8 mouse cellular contexts compared by ENCODE assay signal in the genomic region with DNA sequence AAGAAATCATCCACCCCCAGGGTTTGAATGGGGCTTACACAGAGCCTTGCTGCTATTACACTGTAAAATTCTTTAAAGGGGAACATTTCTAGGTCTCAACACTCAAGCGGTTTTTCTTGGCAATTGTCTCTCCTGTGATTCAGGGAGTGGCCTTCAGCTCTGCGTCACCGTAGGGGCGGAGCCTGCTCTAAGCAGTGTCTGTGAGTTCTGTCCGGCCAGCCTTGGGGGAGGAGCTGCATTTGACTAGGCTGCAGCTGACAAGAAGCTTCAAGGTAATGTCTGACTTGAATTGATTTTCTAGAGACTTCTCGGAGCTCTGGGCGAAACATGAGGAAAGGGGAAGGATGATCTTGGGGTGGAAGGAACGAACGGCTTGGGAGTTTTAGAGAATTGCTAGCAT. TPM values are rescaled to one million over a fixed set of nuclear protein-coding genes. Genes with fewer than 3 reads are reported as not detected.
DNase-seq lines count a peak whose midpoint lies in the region; ATAC-seq and TF ChIP-seq lines count a peak whose summit lies in the region.

No protein-coding gene starts in this region.

- no peak overlapping the region for H3ac ChIP-seq in myocyte (ENCODE audit: control insufficient read depth, insufficient read length)

- H3K36me3 ChIP-seq in intestine, embryonic 14.5 days (ENCODE audit: control insufficient read depth, insufficient read depth, low read length) = peaks cover 11% of the 10 kb centered on the region
- peaks cover 15% of the 10 kb centered on the region for H3K36me3 ChIP-seq in myocyte (ENCODE audit: control insufficient read depth, insufficient read depth)

- WGBS in intestine, embryonic 14.5 days = 42% methylated on average over 9 of the region's 9 CpGs

- no peak overlapping the region for H3K9ac ChIP-seq in intestine, embryonic 14.5 days (ENCODE audit: low read length)

- H3K4me1 ChIP-seq in intestine, embryonic 14.5 days (replicated peaks; ENCODE audit: control insufficient read depth, insufficient read depth, low read length) = no peaks in the 10 kb centered on the region

- peak; percentile 20 for DNase-seq in cerebellum, adult 11-12 months
- DNase-seq in cerebellum, adult 11 months = no peak
- peak; percentile 80 for DNase-seq in embryo, embryonic 10 days (ENCODE audit: low spot score)
- peak; percentile 34 to 53 for DNase-seq in gastrocnemius, postnatal 36 days
- peak; percentile 60 for DNase-seq in intestine, embryonic 14.5 days (ENCODE audit: low spot score)
- peak; percentile 50 for DNase-seq in liver
- peak; percentile 49 for DNase-seq in yolk sac, embryonic 10.5 days (ENCODE audit: low spot score)

- peaks cover 5% of the 10 kb centered on the region for H3K79me2 ChIP-seq in myocyte (ENCODE audit: control insufficient read depth, insufficient read depth)

- 0 out of 2 replicates have a peak, but pooled peaks have one; percentile 79 for ATAC-seq in intestine, embryonic 14.5 days (replicated peaks; ENCODE audit: low FRiP score, low TSS enrichment, low read depth)

- TF ChIP-seq POLR2A in myocyte (IDR thresholded peaks at IDR 0.05; ENCODE audit: insufficient read length, low read depth) = peak; percentile 15

- H3K9me3 ChIP-seq in intestine, embryonic 14.5 days (ENCODE audit: control insufficient read depth, low read length) = no peaks in the 10 kb centered on the region

- no peak overlapping the region for H3K27ac ChIP-seq in intestine, embryonic 14.5 days (ENCODE audit: low read depth)

- H3K27me3 ChIP-seq in intestine, embryonic 14.5 days (replicated peaks; ENCODE audit: control insufficient read depth, insufficient read depth, low read length) = no peaks in the 10 kb centered on the region
- H3K27me3 ChIP-seq in myocyte (ENCODE audit: control insufficient read depth, insufficient read depth, insufficient read length) = no peaks in the 10 kb centered on the region

- intact Hi-C loops in gastrocnemius, postnatal 36 days (cut with DNase I) = no loop called here

- H3K4me2 ChIP-seq in intestine, embryonic 14.5 days (ENCODE audit: low read length) = no peak overlapping the region
- peak overlapping the region; percentile 59 for H3K4me2 ChIP-seq in myocyte (ENCODE audit: low read depth)

- H3K4me3 ChIP-seq in intestine, embryonic 14.5 days (ENCODE audit: low read depth, low read length) = no peak overlapping the region
- peak overlapping the region; percentile 14 for H3K4me3 ChIP-seq in myocyte

TF ChIP-seq in myocyte, 11 proteins besides CTCF, POLR2A, EP300 and RAD21:
- TF ChIP-seq MAX (IDR thresholded peaks at IDR 0.05; ENCODE audit: low read depth) = no peak
- TF ChIP-seq TCF3 (IDR thresholded peaks at IDR 0.05; ENCODE audit: insufficient read length, low read depth) = no peak
- TF ChIP-seq SRF (IDR thresholded peaks at IDR 0.05; ENCODE audit: control insufficient read depth, insufficient read length, low read depth) = no peak
- peak; percentile 50 to 53 (median 52) for TF ChIP-seq MYOD1 (IDR thresholded peaks at IDR 0.05; ENCODE audit: control insufficient read depth in 1 of 3, insufficient read length in 2 of 3, low read depth in 2 of 3)
- no peak for TF ChIP-seq USF1 (IDR thresholded peaks at IDR 0.05; ENCODE audit: low read depth)

RNA-seq across cellular contexts. Expression of a gene that starts 21.3 kb away (rescaled TPM):
- 1 to 10 TPM; 3.2 to 4.2 TPM for total RNA-seq in gastrocnemius, postnatal 36 days (2021)
- polyA plus RNA-seq in intestine, embryonic 14.5 days (2014; fragmentation: Nextera tagmentation; extraction: Ambion mirVana) = 14.6 and 18.4 TPM in 2 replicates
- 2.9 TPM for polyA plus RNA-seq in myocyte (2012; fragmentation: generic; extraction: Trizol)

RNA-seq across cellular contexts. Expression of a gene that starts 52.1 kb away (rescaled TPM):
- total RNA-seq in gastrocnemius, postnatal 36 days (2021) = not detected
- not detected in 2 replicates for polyA plus RNA-seq in intestine, embryonic 14.5 days (2014; fragmentation: Nextera tagmentation; extraction: Ambion mirVana)
- polyA plus RNA-seq in myocyte (2012; fragmentation: generic; extraction: Trizol) = not detected
